Mouse (Mus musculus) testis, adult 2 months (tissue): Measurements from ENCODE around the gene Nav2.

Source experiments
- CTCF ChIP-seq: fragments of 200-500 bp; IDR thresholded peaks from 2 replicates; pipeline ENCODE4 v1.5.1; 2012; ENCODE audit warnings: low read depth, mild to moderate bottlenecking, inconsistent platforms, low read length, moderate library complexity; ENCODE audit not compliant: control insufficient read depth, insufficient read depth, insufficient replicate concordance
- POLR2A ChIP-seq: fragments of 200-500 bp; IDR thresholded peaks from 2 replicates; pipeline ENCODE4 v1.6.1; 2012; ENCODE audit warnings: low read depth, mild to moderate bottlenecking, inconsistent platforms, low read length, moderate library complexity; ENCODE audit not compliant: control insufficient read depth

GRCm38 (mm10) chr7:49525348-49526100 is 617.0 kb downstream of the Nav2 start:
- TF ChIP-seq POLR2A (no peak), CTCF (no peak)
